Mouse (Mus musculus) ES-E14 (cell line): ENCODE measurements around the gene Pola2. TPM values are rescaled to one million over a fixed set of nuclear protein-coding genes. Genes with fewer than 3 reads are reported as not detected.

ENCODE experiments used
- DNase-seq: peaks from one replicate; pipeline ENCODE4 v3.0.0-alpha.2; 2013; ENCODE audit warnings: low read depth, low spot score
- H3K27ac ChIP-seq: 2 replicates; pipeline ENCODE4 v1.5.1; 2012; ENCODE audit warnings: low read depth, mild to moderate bottlenecking, low read length, moderate library complexity, mixed read lengths; ENCODE audit not compliant: poor library complexity, insufficient read depth, severe bottlenecking
- H3K36me3 ChIP-seq: 2 replicates; pipeline ENCODE4 v1.6.1; 2012; ENCODE audit warnings: mild to moderate bottlenecking, low read length, moderate library complexity, mixed read lengths; ENCODE audit not compliant: control insufficient read depth, poor library complexity, insufficient read depth, severe bottlenecking
- H3K4me1 ChIP-seq, 2 experiments: fragments of 150-350 bp in 1 of 2; sonication (generic) in 1 of 2; 2 replicates each; pipeline ENCODE4 v1.6.1; 2012; ENCODE audit warnings: low read length in 2 of 2, mild to moderate bottlenecking in 1 of 2, mixed read lengths in 1 of 2; ENCODE audit not compliant: control insufficient read depth in 2 of 2, insufficient read depth in 2 of 2, poor library complexity in 1 of 2
- H3K4me3 ChIP-seq, 2 experiments: fragments of 150-350 bp in 1 of 2; sonication (generic) in 1 of 2; 2 replicates each; pipeline ENCODE4 v1.5.1; 2012; ENCODE audit warnings: low read length in 2 of 2, low read depth in 1 of 2, mild to moderate bottlenecking in 1 of 2, mixed read lengths in 1 of 2; ENCODE audit not compliant: insufficient read depth in 1 of 2, poor library complexity in 1 of 2, severe bottlenecking in 1 of 2
- H3K9ac ChIP-seq: 2 replicates; pipeline ENCODE4 v1.6.1; 2012; ENCODE audit warnings: low read depth, mild to moderate bottlenecking, low read length, mixed read lengths; ENCODE audit not compliant: poor library complexity, insufficient read depth, severe bottlenecking
- H3K9me3 ChIP-seq: fragments of 150-350 bp; sonication (generic); 2 replicates; pipeline ENCODE4 v1.6.1; 2012; ENCODE audit warnings: low read depth, mild to moderate bottlenecking, low read length; ENCODE audit not compliant: control insufficient read depth, insufficient read depth
- CHD2 ChIP-seq: IDR thresholded peaks from 2 replicates; pipeline ENCODE4 v1.6.1; 2014; ENCODE audit warnings: mild to moderate bottlenecking, low read depth, low read length, inconsistent platforms
- HCFC1 ChIP-seq: IDR thresholded peaks from 2 replicates; pipeline ENCODE4 v1.6.1; 2012; ENCODE audit warnings: low read length, inconsistent platforms, borderline replicate concordance; ENCODE audit not compliant: insufficient read depth
- MAFK ChIP-seq: IDR thresholded peaks from 2 replicates; pipeline ENCODE4 v1.6.1; 2014; ENCODE audit warnings: mild to moderate bottlenecking, low read depth, low read length, inconsistent platforms; ENCODE audit not compliant: insufficient read depth
- ZC3H11A ChIP-seq: IDR thresholded peaks from 2 replicates; pipeline ENCODE4 v1.6.1; 2012; ENCODE audit warnings: low read depth, mild to moderate bottlenecking, inconsistent platforms, low read length, borderline replicate concordance
- ZNF384 ChIP-seq: IDR thresholded peaks from 2 replicates; pipeline ENCODE4 v1.6.1; 2012; ENCODE audit warnings: low read depth, low read length, inconsistent platforms
- in situ Hi-C, 2 experiments: fragments of 600-800 bp; cut with MboI; formaldehyde crosslinking; loops; one replicate each; pipeline ENCODE4 v1.15.1; 2025; ENCODE audit warnings: low sequenced_read_pairs in 2 of 2, inconsistent platforms in 1 of 2; ENCODE audit not compliant: unreplicated experiment in 2 of 2
- total RNA-seq: library from RNA; depleted of rRNA; stranded (reverse); fragments of 300-350 nt; gene quantifications from 2 replicates; pipeline ENCODE4 v1.2.3, GENCODE M21; 2012

Pola2 gene
- total RNA-seq, 1 experiment, result 69.7 TPM

- in situ Hi-C loops, result no loop called here
- peaks cover 0 to 2% of the 10 kb centered on the region in 2 experiments; a peak in 1 of 4 replicates for H3K4me1 ChIP-seq
- DNase-seq, result no peak
These were observed 13.7 kb upstream of the Pola2 start for GRCm38 (mm10) chr19:5977717-5978116.

GRCm38 (mm10) chr19:5975676-5976075, 11.7 kb upstream of the Pola2 start:
- in situ Hi-C loops, result no loop called here
- Histone ChIP-seq H3K4me1 (no peaks in the 10 kb centered on the region), H3K36me3 (no peaks in the 10 kb centered on the region), H3K4me3 (no peak overlapping the region), H3K27ac (no peak overlapping the region), H3K9me3 (no peaks in the 10 kb centered on the region), H3K9ac (no peak overlapping the region)
- DNase-seq, result no peak
- TF ChIP-seq HCFC1 (no peak), ZNF384 (no peak), CHD2 (no peak), MAFK (no peak), ZC3H11A (no peak)

More at GRCm38 (mm10) chr19:5977717-5978116, 13.7 kb upstream of the Pola2 start:
- TF ChIP-seq ZNF384 (no peak), ZC3H11A (no peak), MAFK (no peak), HCFC1 (no peak), CHD2 (no peak)
- H3K4me3 ChIP-seq, result no peak overlapping the region
- no peak overlapping the region for H3K9ac ChIP-seq
- no peak overlapping the region for H3K27ac ChIP-seq
- H3K36me3 ChIP-seq, result no peaks in the 10 kb centered on the region
- H3K9me3 ChIP-seq, result no peaks in the 10 kb centered on the region

DNA sequence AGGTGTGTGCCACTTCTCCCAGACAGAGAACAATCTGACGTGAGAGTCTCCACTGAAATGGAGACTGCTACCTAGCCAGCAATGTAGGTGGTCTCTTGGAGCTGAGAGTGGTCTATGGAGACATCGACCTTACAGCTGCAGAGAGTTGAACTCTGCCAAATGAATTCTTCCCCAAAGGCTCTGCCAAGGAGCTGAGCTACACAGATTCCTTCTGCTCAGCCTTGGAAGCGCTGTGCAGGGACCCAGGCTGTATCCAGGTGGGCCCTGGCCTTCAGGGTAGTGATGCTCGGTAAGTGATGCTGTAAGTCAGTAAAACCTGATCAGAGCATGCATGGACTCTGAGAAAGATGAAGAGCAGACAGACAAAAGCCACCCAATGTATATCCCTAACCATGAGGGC, 11.1 kb upstream of the Pola2 start:
- in situ Hi-C loops, result no loop called here
- no peak for DNase-seq
- no peak overlapping the region for H3K4me3 ChIP-seq

GRCm38 (mm10) chr19:5967664-5968063, 3.7 kb upstream of the Pola2 start:
- DNase-seq, result no peak
- H3K9ac ChIP-seq, result no peak overlapping the region
- no peaks in the 10 kb centered on the region for H3K36me3 ChIP-seq
- peaks cover 3 to 5% of the 10 kb centered on the region in 2 experiments; a peak in 2 of 4 replicates for H3K4me1 ChIP-seq
- no peak overlapping the region for H3K27ac ChIP-seq
- H3K4me3 ChIP-seq, result no peak overlapping the region
- in situ Hi-C loops, result loop anchor here in 1 of 2 experiments (10.0 kb wide), 1 partner anchor 157 kb away; the partner anchor contains the start of gene Snx15
- H3K9me3 ChIP-seq, result no peaks in the 10 kb centered on the region
- TF ChIP-seq MAFK, result no peak
- no peak for TF ChIP-seq CHD2
- no peak for TF ChIP-seq HCFC1
- no peak for TF ChIP-seq ZC3H11A
- TF ChIP-seq ZNF384, result no peak

More for the DNA sequence above, 11.1 kb upstream of the Pola2 start:
- no peak overlapping the region for H3K9ac ChIP-seq
- H3K36me3 ChIP-seq, result no peaks in the 10 kb centered on the region
- TF ChIP-seq MAFK, result no peak
- no peaks in the 10 kb centered on the region for H3K4me1 ChIP-seq
- H3K9me3 ChIP-seq, result no peaks in the 10 kb centered on the region
- no peak overlapping the region for H3K27ac ChIP-seq

DNA sequence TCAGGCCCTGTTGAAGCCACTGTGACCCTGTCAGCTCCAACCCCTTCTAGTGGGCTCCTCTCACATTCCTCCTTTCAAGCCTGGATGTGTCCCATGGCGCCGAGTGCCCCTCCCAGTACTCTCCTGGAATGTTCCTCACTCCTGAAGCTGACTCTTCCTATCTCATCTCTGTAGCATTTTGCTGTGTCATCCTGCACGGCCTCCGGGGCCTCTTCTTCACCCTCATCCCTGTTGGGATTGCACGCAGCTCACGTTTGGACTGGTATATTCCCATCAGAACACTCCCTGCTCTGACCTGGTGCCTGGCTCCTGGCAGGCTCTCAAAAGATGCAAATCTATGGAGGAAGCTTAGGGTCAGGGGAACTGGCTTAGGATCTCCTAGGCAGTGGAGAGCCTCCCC, 2.8 kb upstream of the Pola2 start:
- peak overlapping the region; percentile 9; the same call in 1 of the 2 replicates for H3K9ac ChIP-seq
- DNase-seq, result no peak
- no peaks in the 10 kb centered on the region for H3K36me3 ChIP-seq
- no peaks in the 10 kb centered on the region for H3K9me3 ChIP-seq
- TF ChIP-seq HCFC1 (no peak), CHD2 (no peak), ZC3H11A (no peak), ZNF384 (no peak), MAFK (peak; percentile 79)
- H3K4me1 ChIP-seq, result peaks cover 5% of the 10 kb centered on the region in 2 experiments; a peak in 2 of 4 replicates
- H3K27ac ChIP-seq, result 0 out of 2 replicates have a peak overlapping the region, but pooled peaks have one; percentile 9
- no peak overlapping the region for H3K4me3 ChIP-seq
- in situ Hi-C loops, result loop anchor here in 1 of 2 experiments (10.0 kb wide), 1 partner anchor 158 kb away; the partner anchor contains the start of gene Snx15
